Mouse (Mus musculus): Measurements from ENCODE around the gene Slc9a9.

GRCm38 (mm10) chr9:94976191-94976590, 306.5 kb downstream of the Slc9a9 start:
- no peak for TF ChIP-seq POLR2A (IDR thresholded peaks at IDR 0.05; ENCODE audit: borderline replicate concordance, insufficient read depth, low read length)
- no peak for TF ChIP-seq CTCF (IDR thresholded peaks at IDR 0.05; ENCODE audit: borderline replicate concordance, insufficient read depth, low read depth, low read length)

Measured in cerebellum, adult 2 months (tissue).